In the genomic region with DNA sequence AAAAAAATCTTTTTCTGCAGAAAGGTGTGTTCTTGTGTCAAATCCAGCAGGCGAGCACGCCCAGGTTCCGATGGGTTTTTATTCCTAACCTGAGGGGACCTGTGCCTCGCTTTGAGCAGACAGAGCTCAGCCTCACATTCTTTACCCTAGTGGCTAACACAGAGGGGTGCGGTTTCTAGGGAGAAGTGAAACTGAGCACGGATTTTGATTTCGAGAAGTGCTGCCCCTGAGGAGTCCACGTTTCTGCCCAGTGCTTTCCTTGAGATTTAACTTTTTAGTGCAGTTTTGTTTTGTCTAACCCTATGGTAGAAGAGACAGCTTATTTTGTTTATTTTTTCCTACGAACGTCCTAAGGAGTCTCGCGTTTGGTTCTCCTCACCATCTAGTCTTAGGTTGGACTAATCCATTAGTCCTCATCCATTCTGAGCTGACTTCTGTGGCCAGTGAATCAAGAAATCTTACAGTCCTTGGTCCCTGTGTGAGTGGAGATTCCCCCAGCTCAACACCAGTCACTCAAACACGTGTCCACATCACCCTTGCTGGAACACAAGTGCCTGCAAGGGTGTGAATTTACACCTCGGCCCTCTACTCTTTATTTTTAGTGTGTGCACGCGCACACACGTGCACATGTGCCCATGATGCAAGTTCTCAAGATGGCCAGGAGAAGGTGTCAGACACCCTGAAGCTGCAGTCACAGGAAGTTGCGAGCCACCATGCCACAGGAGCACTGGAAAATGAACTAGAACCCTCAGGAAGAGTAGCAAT, we compare ENCODE assay signal across 18 mouse cellular contexts. TPM values are rescaled to one million over a fixed set of nuclear protein-coding genes. Genes with fewer than 3 reads are reported as not detected.
A peak's percentile ranks its signal among the peaks of the same experiment; 100 is the strongest.
DNase-seq lines count a peak whose midpoint lies in the region; ATAC-seq and TF ChIP-seq lines count a peak whose summit lies in the region.
"Had no signal": no experiment of that assay in that cellular context is flagged by ENCODE, and none has a peak within 500 bp of the region (broad histone marks: within the 10 kb centered on the region; RNA-seq: fewer than 3 reads in every experiment).

No protein-coding gene starts in this region.

- peak; percentile 72 for ATAC-seq in common myeloid progenitor, adult 5-6 weeks (replicated peaks; ENCODE audit: low read depth, poor library complexity, severe bottlenecking)
- peak; percentile 71 for ATAC-seq in neutrophil, adult 5-6 weeks (ENCODE audit: extremely low read depth, insufficient number of reproducible peaks, low FRiP score, poor library complexity, severe bottlenecking)
- ATAC-seq in kidney, embryonic 14.5 days (ENCODE audit: low FRiP score, low TSS enrichment) = no peak
- ATAC-seq in forebrain, embryonic 15.5 days (replicated peaks) = no peak

- dilution Hi-C loops in CH12.LX (cut with MboI; ENCODE audit: extremely low pct_ligation_motif_present, extremely low pct_unique_long_range_greater_than_20kb, low sequenced_read_pairs) = no loop called here

- in situ Hi-C loops in CH12.LX (cut with MboI; ENCODE audit: low pct_ligation_motif_present, low pct_unique_long_range_greater_than_20kb, low sequenced_read_pairs) = no loop called here

- peak overlapping the region; percentile 88 for H3K4me2 ChIP-seq in CH12.LX (ENCODE audit: insufficient read depth, low read depth, poor library complexity, severe bottlenecking)
- no peak overlapping the region for H3K4me2 ChIP-seq in kidney, embryonic 14.5 days (replicated peaks; ENCODE audit: low read depth, low read length)
- H3K4me2 ChIP-seq in forebrain, embryonic 15.5 days (replicated peaks) = no peak overlapping the region
- H3K4me2 ChIP-seq: embryonic facial prominence, embryonic 13.5 days; forebrain, embryonic 12.5 days; limb, embryonic 15.5 days had no signal

- no peak overlapping the region for H3K4me3 ChIP-seq in left cerebral cortex, adult 2 months
- no peak overlapping the region for H3K4me3 ChIP-seq in CH12.LX (replicated peaks in 1 of 3; ENCODE audit: low read depth in 2 of 3, low read length in 2 of 3, poor library complexity in 1 of 3)
- H3K4me3 ChIP-seq in kidney, embryonic 14.5 days (ENCODE audit: low read length) = no peak overlapping the region
- no peak overlapping the region for H3K4me3 ChIP-seq in forebrain, embryonic 15.5 days
- H3K4me3 ChIP-seq: embryonic facial prominence, embryonic 13.5 days; forebrain, embryonic 12.5 days; hindbrain, embryonic 10.5 days; limb, embryonic 15.5 days; midbrain, embryonic 10.5 days had no signal

- intact Hi-C loops in left cerebral cortex, adult 2 months (cut with DNase I) = no loop called here

- peaks cover 13 to 23% of the 10 kb centered on the region in 2 experiments for H3K4me1 ChIP-seq in CH12.LX (ENCODE audit: control insufficient read depth in 1 of 2, insufficient read depth in 2 of 2)
- no peaks in the 10 kb centered on the region for H3K4me1 ChIP-seq in kidney, embryonic 14.5 days (ENCODE audit: control insufficient read depth, insufficient read depth, low read length)
- H3K4me1 ChIP-seq in forebrain, embryonic 15.5 days = no peaks in the 10 kb centered on the region
- H3K4me1 ChIP-seq: limb, embryonic 15.5 days had no signal

- no peaks in the 10 kb centered on the region for H3K79me2 ChIP-seq in CH12.LX (replicated peaks; ENCODE audit: control insufficient read depth, extremely low read depth, insufficient read depth, poor library complexity, severe bottlenecking)

- 65% methylated on average over 18 of the region's 18 CpGs for WGBS in kidney, embryonic 14.5 days
- 63% methylated on average over 18 of the region's 18 CpGs for WGBS in forebrain, embryonic 15.5 days

- H3K27ac ChIP-seq in left cerebral cortex, adult 2 months = no peak overlapping the region
- no peak overlapping the region for H3K27ac ChIP-seq in CH12.LX (ENCODE audit: insufficient read depth, low read depth)
- H3K27ac ChIP-seq in kidney, embryonic 14.5 days (ENCODE audit: low read depth, low read length) = no peak overlapping the region
- H3K27ac ChIP-seq in forebrain, embryonic 15.5 days (replicated peaks) = no peak overlapping the region
- H3K27ac ChIP-seq: embryonic facial prominence, embryonic 13.5 days; forebrain, embryonic 12.5 days; hindbrain, embryonic 10.5 days; limb, embryonic 15.5 days; midbrain, embryonic 10.5 days had no signal

- no peaks in the 10 kb centered on the region for H3K36me3 ChIP-seq in CH12.LX (replicated peaks in 1 of 2; ENCODE audit: control insufficient read depth in 1 of 2, insufficient read depth in 1 of 2, low read length in 1 of 2)
- H3K36me3 ChIP-seq in kidney, embryonic 14.5 days (ENCODE audit: control insufficient read depth, insufficient read depth, low read length) = no peaks in the 10 kb centered on the region
- H3K36me3 ChIP-seq in forebrain, embryonic 15.5 days = no peaks in the 10 kb centered on the region
- H3K36me3 ChIP-seq: embryonic facial prominence, embryonic 13.5 days; forebrain, embryonic 12.5 days; G1E; hindbrain, embryonic 10.5 days; limb, embryonic 15.5 days; midbrain, embryonic 10.5 days had no signal

- 0 out of 2 replicates have a peak overlapping the region, but pooled peaks have one; percentile 4 for H3K9ac ChIP-seq in CH12.LX (ENCODE audit: insufficient read depth, low read depth)
- no peak overlapping the region for H3K9ac ChIP-seq in kidney, embryonic 14.5 days (ENCODE audit: low read depth, low read length)
- H3K9ac ChIP-seq in forebrain, embryonic 15.5 days (replicated peaks) = no peak overlapping the region
- H3K9ac ChIP-seq: embryonic facial prominence, embryonic 13.5 days; forebrain, embryonic 12.5 days; limb, embryonic 15.5 days had no signal

- no peak for DNase-seq in left cerebral cortex, adult 2 months (ENCODE audit: extremely low spot score in 1 of 2, low spot score in 2 of 2)
- DNase-seq in left cerebral cortex, adult 9 months (ENCODE audit: low spot score in 2 of 2) = no peak
- DNase-seq in CH12.LX (ENCODE audit: extremely low read depth) = peak; percentile 85
- DNase-seq: cerebellum, postnatal 14 days; kidney, adult 8-10 months; layer of hippocampus, postnatal 36 days had no signal

- H3K9me3 ChIP-seq in CH12.LX (replicated peaks; ENCODE audit: low read length) = no peaks in the 10 kb centered on the region
- H3K9me3 ChIP-seq in kidney, embryonic 14.5 days (ENCODE audit: control insufficient read depth, low read length) = no peaks in the 10 kb centered on the region
- no peaks in the 10 kb centered on the region for H3K9me3 ChIP-seq in forebrain, embryonic 15.5 days
- H3K9me3 ChIP-seq: embryonic facial prominence, embryonic 13.5 days; forebrain, embryonic 12.5 days; hindbrain, embryonic 10.5 days; limb, embryonic 15.5 days; midbrain, embryonic 10.5 days had no signal

- H3K27me3 ChIP-seq in CH12.LX (replicated peaks) = peaks cover 78% of the 10 kb centered on the region
- H3K27me3 ChIP-seq in kidney, embryonic 14.5 days (ENCODE audit: control insufficient read depth, insufficient read depth, low read length) = peaks cover 5% of the 10 kb centered on the region
- no peaks in the 10 kb centered on the region for H3K27me3 ChIP-seq in forebrain, embryonic 15.5 days

- TF ChIP-seq EP300 in CH12.LX (IDR thresholded peaks at IDR 0.05; ENCODE audit: low read length) = peak; percentile 96

- TF ChIP-seq RAD21 in CH12.LX (IDR thresholded peaks at IDR 0.05; ENCODE audit: low read depth, low read length) = no peak; the same call in 1 of the 2 replicates

- peak; percentile 27 for TF ChIP-seq CTCF in left cerebral cortex, adult 2 months (IDR thresholded peaks at IDR 0.05)
- peak in 1 of 2 experiments; percentile 37; a peak in 1 of 4 replicates for TF ChIP-seq CTCF in CH12.LX (conservative IDR thresholded peaks at IDR 0.05 in 1 of 2, IDR thresholded peaks at IDR 0.05 in 1 of 2; ENCODE audit: low read depth in 2 of 2, low read length in 2 of 2)

- no peak for TF ChIP-seq POLR2A in CH12.LX (IDR thresholded peaks at IDR 0.05; ENCODE audit: low read depth, low read length)

TF ChIP-seq in CH12.LX, 34 proteins besides CTCF, POLR2A, EP300 and RAD21 (continues in another document):
- TF ChIP-seq PAX5 (IDR thresholded peaks at IDR 0.05; ENCODE audit: low read length) = no peak
- TF ChIP-seq CHD1 (IDR thresholded peaks at IDR 0.05; ENCODE audit: low read depth, low read length) = no peak
- TF ChIP-seq MAFK (IDR thresholded peaks at IDR 0.05; ENCODE audit: insufficient replicate concordance, low read length) = peak; percentile 72
- 0 out of 2 replicates have a peak, but pooled peaks have one; percentile 21 for TF ChIP-seq NELFE (IDR thresholded peaks at IDR 0.05; ENCODE audit: low read depth, low read length)
- peak; percentile 26; the same call in 1 of the 2 replicates for TF ChIP-seq HCFC1 (IDR thresholded peaks at IDR 0.05; ENCODE audit: low read depth, low read length)
- TF ChIP-seq GABPA (IDR thresholded peaks at IDR 0.05; ENCODE audit: insufficient replicate concordance, low read depth, low read length) = no peak
- TF ChIP-seq BHLHE40 (IDR thresholded peaks at IDR 0.05; ENCODE audit: low read depth, low read length) = peak; percentile 97
- peak; percentile 63 for TF ChIP-seq CHD2 (IDR thresholded peaks at IDR 0.05; ENCODE audit: low read length)

RNA-seq across cellular contexts. Expression of gene Enpp7, which starts 6.8 kb away (rescaled TPM):
- total RNA-seq in left cerebral cortex, adult 2 months (2021) = not detected
- not detected in 2 replicates for total RNA-seq in CH12.LX (2012; rRNA removed)
- not detected in 2 replicates for total RNA-seq in CH12.LX (2014; rRNA removed)
- not detected in 2 replicates for polyA plus RNA-seq in CH12.LX (2012; ENCODE audit: insufficient read length, low read depth)
- total RNA-seq in common myeloid progenitor, adult 5-6 weeks (2017) = not detected in 2 replicates
- not detected in 2 replicates for total RNA-seq in neutrophil, adult 5-6 weeks (2017)
- not detected in 2 replicates for polyA plus RNA-seq in kidney, embryonic 14.5 days (2014; fragmentation: Nextera tagmentation; extraction: Ambion mirVana)
- polyA plus RNA-seq in forebrain, embryonic 15.5 days (2015; fragmentation: Nextera tagmentation; extraction: Ambion mirVana) = not detected in 2 replicates
- total RNA-seq: G1E; layer of hippocampus, postnatal 36 days had no signal
- polyA plus RNA-seq: activated CD4-positive, CD25-positive, alpha-beta regulatory T cell, adult 4 months; embryonic facial prominence, embryonic 13.5 days; forebrain, embryonic 12.5 days; G1E; hindbrain, embryonic 10.5 days; limb, embryonic 15.5 days; midbrain, embryonic 10.5 days; neural tube, embryonic 14.5 days had no signal

RNA-seq across cellular contexts. Expression of gene Cbx2, which starts 41.6 kb away (rescaled TPM):
- 1 to 10 TPM; 3.2 to 3.4 TPM for total RNA-seq in left cerebral cortex, adult 2 months (2021)
- 10.9 and 15.5 TPM in 2 replicates for total RNA-seq in CH12.LX (2012; rRNA removed)
- 2.6 and 2.8 TPM in 2 replicates for total RNA-seq in CH12.LX (2014; rRNA removed)
- polyA plus RNA-seq in CH12.LX (2012; ENCODE audit: insufficient read length, low read depth) = 3.6 and 3.9 TPM in 2 replicates
- total RNA-seq in common myeloid progenitor, adult 5-6 weeks (2017) = 7.3 and 8.3 TPM in 2 replicates
- 1.3 and 1.5 TPM in 2 replicates for total RNA-seq in neutrophil, adult 5-6 weeks (2017)
- polyA plus RNA-seq in kidney, embryonic 14.5 days (2014; fragmentation: Nextera tagmentation; extraction: Ambion mirVana) = 19.9 and 38.2 TPM in 2 replicates
- 30.4 and 31.8 TPM in 2 replicates for polyA plus RNA-seq in forebrain, embryonic 15.5 days (2015; fragmentation: Nextera tagmentation; extraction: Ambion mirVana)
- polyA plus RNA-seq: G1E had no signal

RNA-seq across cellular contexts. Expression of gene Cbx8, which starts 59.6 kb away (rescaled TPM):
- 10 to 100 TPM; 11.1 to 11.2 TPM for total RNA-seq in left cerebral cortex, adult 2 months (2021)
- total RNA-seq in CH12.LX (2012; rRNA removed) = 8.5 and 10.2 TPM in 2 replicates
- 6.2 and 7.7 TPM in 2 replicates for total RNA-seq in CH12.LX (2014; rRNA removed)
- 6.0 and 7.5 TPM in 2 replicates for polyA plus RNA-seq in CH12.LX (2012; ENCODE audit: insufficient read length, low read depth)
- total RNA-seq in common myeloid progenitor, adult 5-6 weeks (2017) = 1.4 and 2.5 TPM in 2 replicates
- 2.2 and 4.8 TPM in 2 replicates for total RNA-seq in neutrophil, adult 5-6 weeks (2017)
- 7.8 and 10.9 TPM in 2 replicates for polyA plus RNA-seq in kidney, embryonic 14.5 days (2014; fragmentation: Nextera tagmentation; extraction: Ambion mirVana)
- 13.8 and 14.1 TPM in 2 replicates for polyA plus RNA-seq in forebrain, embryonic 15.5 days (2015; fragmentation: Nextera tagmentation; extraction: Ambion mirVana)
- total RNA-seq: G1E had no signal
- polyA plus RNA-seq: G1E had no signal

Comparison
In these comparisons a context has a peak if more than half of its experiments do, and no peak if none do; other contexts are left out.
1. ATAC-seq: peak in common myeloid progenitor, adult 5-6 weeks (single experiment) and neutrophil, adult 5-6 weeks (single experiment); none in kidney, embryonic 14.5 days (single experiment) and forebrain, embryonic 15.5 days (single experiment).